Mouse (Mus musculus) cerebellum, adult 2 months (tissue): ENCODE data around the gene Hacd2. TPM values are rescaled to one million over a fixed set of nuclear protein-coding genes. Genes with fewer than 3 reads are reported as not detected.

Experiments
- DNase-seq, 2 experiments: peaks; one replicate each; pipeline ENCODE4 v3.0.0; 2021
- H3K27ac ChIP-seq: fragments of 200-500 bp; 2 replicates; pipeline ENCODE4 v1.5.1; 2012; ENCODE audit warnings: low read length, control low read depth, inconsistent platforms; ENCODE audit not compliant: insufficient read depth
- H3K27me3 ChIP-seq: fragments of 200-500 bp; 2 replicates; pipeline ENCODE4 v1.6.1; 2012; ENCODE audit warnings: inconsistent platforms, mild to moderate bottlenecking, low read length, moderate library complexity; ENCODE audit not compliant: control insufficient read depth, insufficient read depth
- H3K4me1 ChIP-seq: fragments of 200-500 bp; 2 replicates; pipeline ENCODE4 v1.6.1; 2011; ENCODE audit warnings: low read length; ENCODE audit not compliant: control insufficient read depth, insufficient read depth
- H3K4me3 ChIP-seq: fragments of 200-500 bp; replicated peaks from 2 replicates; pipeline ENCODE3; 2011; ENCODE audit warnings: mild to moderate bottlenecking, low read depth, low read length, control low read depth; ENCODE audit not compliant: insufficient read depth
- CTCF ChIP-seq: fragments of 200-500 bp; IDR thresholded peaks from 2 replicates; pipeline ENCODE4 v1.5.1; 2011; ENCODE audit warnings: low read depth, mild to moderate bottlenecking, control low read depth, low read length, moderate library complexity, borderline replicate concordance; ENCODE audit not compliant: insufficient read depth
- POLR2A ChIP-seq: fragments of 200-500 bp; IDR thresholded peaks from 2 replicates; pipeline ENCODE4 v1.6.1; 2011; ENCODE audit warnings: low read length, control low read depth, borderline replicate concordance; ENCODE audit not compliant: insufficient read depth
- WGBS: fragments of 180-500 bp; shearing (Covaris S2); methylation state at CpG from one replicate; pipeline ENCODE4 v1.1.7; 2018; 5-methylcytosine and 5-hydroxymethylcytosine counted together
- polyA plus RNA-seq: library from polyadenylated mRNA; depleted of rRNA; stranded (reverse); fragments of >200 nt; gene quantifications from 2 replicates; pipeline ENCODE4 v1.2.3, GENCODE M21; 2012

The Hacd2 gene
- polyA plus RNA-seq, 1 experiment, result 33.1 TPM

DNA sequence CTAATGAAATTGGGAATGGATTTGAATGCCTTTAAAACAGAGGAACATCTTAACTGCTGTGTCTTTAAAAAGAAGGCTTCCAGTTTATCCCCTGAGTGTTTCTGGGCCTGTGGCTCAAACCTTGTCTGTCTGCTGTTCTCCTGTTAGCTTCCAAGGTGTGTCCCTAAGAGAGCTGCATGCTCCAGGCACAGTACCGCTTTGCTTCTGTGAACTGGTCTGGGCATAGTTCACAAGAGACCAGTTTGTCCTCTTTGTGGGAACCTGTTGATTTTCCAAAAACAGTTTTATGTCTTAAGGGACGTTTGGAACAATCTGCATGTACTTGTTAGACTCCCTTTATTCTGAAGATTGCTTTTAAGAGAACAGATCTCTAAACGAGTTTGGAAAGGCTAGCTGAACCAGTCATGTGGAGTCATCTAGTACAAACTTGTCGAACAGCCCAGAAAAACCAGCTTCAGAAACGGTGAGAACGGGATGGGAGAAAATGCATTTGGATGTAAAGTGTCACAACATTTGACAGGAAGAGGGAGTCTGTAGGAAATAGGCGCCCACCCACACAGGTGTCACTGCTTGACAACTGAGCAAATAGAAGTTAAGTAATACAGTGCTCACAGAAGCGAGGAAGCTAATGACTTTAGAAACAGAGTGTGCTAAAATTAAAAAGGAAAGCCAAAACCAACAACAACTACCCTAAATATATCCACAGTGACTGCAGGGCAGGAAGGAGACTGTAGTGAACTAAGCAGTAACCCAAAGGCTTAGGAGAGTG lies 11.8 kb downstream of the Hacd2 start:
- TF ChIP-seq CTCF, result no peak
- no peak for TF ChIP-seq POLR2A
- DNase-seq, result no peak
- WGBS, result 72% methylated on average over 8 of the region's 8 CpGs
- Histone ChIP-seq H3K27ac (no peak overlapping the region), H3K4me1 (no peaks in the 10 kb centered on the region), H3K4me3 (no peak overlapping the region), H3K27me3 (no peaks in the 10 kb centered on the region)

DNA sequence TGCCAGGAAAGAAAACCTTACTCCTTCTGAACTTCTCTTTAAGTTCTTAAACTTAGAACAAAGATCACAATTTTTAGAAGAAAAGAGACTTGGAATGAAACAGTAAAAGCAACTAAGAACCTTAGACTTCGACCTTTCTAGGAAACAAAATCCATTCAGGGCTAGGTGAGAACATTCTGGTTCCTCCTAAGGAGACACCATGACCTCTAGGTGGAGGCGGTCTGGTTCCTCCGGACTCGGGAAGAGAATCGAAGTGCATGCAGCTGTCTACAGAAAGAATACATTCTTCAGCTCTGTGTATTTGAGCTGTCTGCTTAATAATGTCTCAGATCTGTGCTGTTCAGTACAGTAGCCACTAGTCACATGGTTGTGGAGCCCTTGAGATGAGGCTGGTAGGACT lies 12.7 kb downstream of the Hacd2 start:
- Histone ChIP-seq H3K27me3 (no peaks in the 10 kb centered on the region), H3K27ac (no peak overlapping the region), H3K4me1 (no peaks in the 10 kb centered on the region), H3K4me3 (no peak overlapping the region)
- no peak for TF ChIP-seq POLR2A
- no peak for TF ChIP-seq CTCF
- WGBS, result 87% methylated on average over 5 of the region's 5 CpGs
- DNase-seq, result no peak

GRCm38 (mm10) chr16:35036754-35037153 lies 14.5 kb downstream of the Hacd2 start:
- DNase-seq, result no peak
- no peaks in the 10 kb centered on the region for H3K27me3 ChIP-seq
- no peak overlapping the region for H3K27ac ChIP-seq
- no peaks in the 10 kb centered on the region for H3K4me1 ChIP-seq
- TF ChIP-seq POLR2A (no peak), CTCF (no peak)
- H3K4me3 ChIP-seq, result no peak overlapping the region
- WGBS, result 90% methylated on average over 5 of the region's 5 CpGs

GRCm38 (mm10) chr16:35038343-35039057 lies 16.3 kb downstream of the Hacd2 start:
- no peak overlapping the region for H3K4me3 ChIP-seq
- no peak overlapping the region for H3K27ac ChIP-seq
- H3K4me1 ChIP-seq, result no peaks in the 10 kb centered on the region
- DNase-seq, result no peak
- no peaks in the 10 kb centered on the region for H3K27me3 ChIP-seq
- 45% methylated on average over 4 of the region's 4 CpGs for WGBS
- TF ChIP-seq POLR2A (no peak), CTCF (no peak)

- H3K27me3 ChIP-seq, result no peaks in the 10 kb centered on the region
- no peak overlapping the region for H3K4me3 ChIP-seq
- no peaks in the 10 kb centered on the region for H3K4me1 ChIP-seq
- no peak for DNase-seq
- no peak for TF ChIP-seq POLR2A
- TF ChIP-seq CTCF, result no peak
- H3K27ac ChIP-seq, result no peak overlapping the region
- 88% methylated on average over 1 of the region's 1 CpGs for WGBS
These were observed 17.9 kb downstream of the Hacd2 start for GRCm38 (mm10) chr16:35040154-35040553.

- H3K4me1 ChIP-seq, result no peaks in the 10 kb centered on the region
- no peak overlapping the region for H3K4me3 ChIP-seq
- 93% methylated on average over 7 of the region's 7 CpGs for WGBS
- no peak overlapping the region for H3K27ac ChIP-seq
- no peaks in the 10 kb centered on the region for H3K27me3 ChIP-seq
- no peak for DNase-seq
- TF ChIP-seq POLR2A (no peak), CTCF (no peak)
These were observed 18.8 kb downstream of the Hacd2 start for GRCm38 (mm10) chr16:35041001-35041400.

DNA sequence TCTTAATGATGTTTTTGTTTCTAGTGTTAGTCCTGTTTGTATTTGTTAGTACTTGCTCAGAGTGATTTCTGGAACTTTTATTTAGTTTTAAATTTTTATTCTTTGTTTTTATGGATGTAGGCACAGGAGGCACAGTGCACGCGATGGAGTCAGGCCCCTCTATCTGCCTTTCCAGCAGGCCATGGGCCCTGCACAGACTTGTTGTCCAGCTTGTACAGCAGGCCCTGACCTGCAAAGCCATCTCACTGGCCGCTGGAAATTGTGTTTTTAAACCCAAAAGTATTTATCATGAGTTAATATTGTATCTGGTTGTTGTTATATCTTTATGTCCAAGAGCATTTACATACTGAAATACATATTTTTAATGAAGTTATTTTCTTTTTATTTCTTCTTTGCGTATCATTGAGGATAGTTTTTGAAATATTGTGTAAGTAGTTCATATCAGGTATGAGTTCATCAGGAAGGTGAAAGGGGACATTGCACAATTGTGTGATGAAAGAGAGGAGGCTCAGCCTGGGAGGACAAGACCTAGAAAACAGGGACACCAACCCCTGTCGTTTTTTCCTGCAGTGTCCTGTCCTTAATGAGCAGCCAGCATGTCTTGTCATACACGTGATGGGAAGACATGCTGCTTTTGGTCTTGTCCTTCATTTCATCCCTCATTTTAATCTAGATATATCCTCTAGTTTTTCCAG lies 24.0 kb downstream of the Hacd2 start:
- Histone ChIP-seq H3K4me1 (peaks cover 4% of the 10 kb centered on the region), H3K27ac (no peak overlapping the region), H3K27me3 (no peaks in the 10 kb centered on the region), H3K4me3 (no peak overlapping the region)
- DNase-seq, result no peak
- TF ChIP-seq CTCF, result no peak
- no peak for TF ChIP-seq POLR2A
- WGBS, result 79% methylated on average over 6 of the region's 6 CpGs
